Mouse (Mus musculus) CH12.LX (cell line): ENCODE results near the gene Tph1. TPM values are rescaled to one million over a fixed set of nuclear protein-coding genes. Genes with fewer than 3 reads are reported as not detected.
A peak's percentile ranks its signal among the peaks of the same experiment; 100 is the strongest.

Source experiments
- DNase-seq: peaks from one replicate; pipeline ENCODE4 v3.0.0-alpha.2; 2013; ENCODE audit errors: extremely low read depth
- H3K27ac ChIP-seq: 2 replicates; pipeline ENCODE4 v1.5.1; 2012; ENCODE audit warnings: low read depth, mild to moderate bottlenecking, control low read depth, moderate library complexity; ENCODE audit not compliant: insufficient read depth
- H3K27me3 ChIP-seq: replicated peaks from 2 replicates; pipeline ENCODE3; 2012; ENCODE audit warnings: inconsistent platforms
- H3K36me3 ChIP-seq, 2 experiments: replicated peaks in 1 of 2; 2 replicates each; pipeline versions ENCODE3 to v1.6.1; 2012; ENCODE audit warnings: inconsistent platforms in 1 of 2, low read length in 1 of 2, mild to moderate bottlenecking in 1 of 2, mixed read lengths in 1 of 2, moderate library complexity in 1 of 2; ENCODE audit not compliant: control insufficient read depth in 1 of 2, insufficient read depth in 1 of 2
- H3K4me1 ChIP-seq, 2 experiments: 2 replicates each; pipeline ENCODE4 v1.6.1; 2012; ENCODE audit warnings: inconsistent platforms in 1 of 2, moderate library complexity in 1 of 2; ENCODE audit not compliant: insufficient read depth in 2 of 2, control insufficient read depth in 1 of 2
- H3K4me2 ChIP-seq: 2 replicates; pipeline ENCODE4 v1.6.1; 2012; ENCODE audit warnings: low read depth, mild to moderate bottlenecking, control low read depth; ENCODE audit not compliant: poor library complexity, insufficient read depth, severe bottlenecking
- H3K4me3 ChIP-seq, 3 experiments: fragments of 150-350 bp in 1 of 3; sonication (generic) in 1 of 3; replicated peaks in 1 of 3; 2 replicates each; pipeline versions ENCODE3 to v1.5.1; 2011 to 2012; ENCODE audit warnings: low read depth in 2 of 3, low read length in 2 of 3, mild to moderate bottlenecking in 2 of 3, moderate library complexity in 2 of 3, control low read depth in 1 of 3, improper control_type of control experiment in 1 of 3, inconsistent platforms in 1 of 3, mixed read lengths in 1 of 3; ENCODE audit not compliant: poor library complexity in 1 of 3
- H3K79me2 ChIP-seq: replicated peaks from 2 replicates; pipeline ENCODE4 v1.6.1; 2012; ENCODE audit warnings: mild to moderate bottlenecking, moderate library complexity; ENCODE audit not compliant: control insufficient read depth, poor library complexity, insufficient read depth, severe bottlenecking; ENCODE audit errors: extremely low read depth
- H3K9ac ChIP-seq: 2 replicates; pipeline ENCODE4 v1.6.1; 2012; ENCODE audit warnings: low read depth, mild to moderate bottlenecking, control low read depth, moderate library complexity; ENCODE audit not compliant: insufficient read depth
- H3K9me3 ChIP-seq: replicated peaks from 2 replicates; pipeline ENCODE3; 2012; ENCODE audit warnings: low read length, inconsistent platforms, mixed read lengths
- BHLHE40 ChIP-seq: IDR thresholded peaks from 2 replicates; pipeline ENCODE4 v1.6.1; 2011; ENCODE audit warnings: mild to moderate bottlenecking, low read depth, low read length, improper control_type of control experiment
- CHD1 ChIP-seq: IDR thresholded peaks from 2 replicates; pipeline ENCODE4 v1.6.1; 2012; ENCODE audit warnings: low read depth, low read length, improper control_type of control experiment, inconsistent platforms
- CHD2 ChIP-seq: IDR thresholded peaks from 2 replicates; pipeline ENCODE4 v1.6.1; 2011; ENCODE audit warnings: low read length, improper control_type of control experiment
- CTCF ChIP-seq, 2 experiments: IDR thresholded peaks in 1 of 2; conservative IDR thresholded peaks in 1 of 2; 2 replicates each; pipeline ENCODE4 v1.5.1; 2011 to 2012; ENCODE audit warnings: low read depth in 2 of 2, low read length in 2 of 2, improper control_type of control experiment in 1 of 2, inconsistent platforms in 1 of 2, mild to moderate bottlenecking in 1 of 2, moderate library complexity in 1 of 2
- E2F4 ChIP-seq: IDR thresholded peaks from 2 replicates; pipeline ENCODE4 v1.6.1; 2011; ENCODE audit warnings: low read depth, low read length, improper control_type of control experiment; ENCODE audit not compliant: insufficient replicate concordance
- ELF1 ChIP-seq: IDR thresholded peaks from 2 replicates; pipeline ENCODE4 v1.6.1; 2014; ENCODE audit warnings: low read depth, mild to moderate bottlenecking, inconsistent platforms, low read length, improper control_type of control experiment
- EP300 ChIP-seq: IDR thresholded peaks from 2 replicates; pipeline ENCODE4 v1.6.1; 2011; ENCODE audit warnings: low read length, improper control_type of control experiment
- ETS1 ChIP-seq: conservative IDR thresholded peaks from 2 replicates; pipeline ENCODE4 v1.6.1; 2012; ENCODE audit warnings: low read depth, mild to moderate bottlenecking, inconsistent platforms, low read length, improper control_type of control experiment, moderate library complexity
- GABPA ChIP-seq: IDR thresholded peaks from 2 replicates; pipeline ENCODE4 v1.6.1; 2012; ENCODE audit warnings: low read depth, low read length, improper control_type of control experiment, inconsistent platforms; ENCODE audit not compliant: insufficient replicate concordance
- HCFC1 ChIP-seq: IDR thresholded peaks from 2 replicates; pipeline ENCODE4 v1.6.1; 2012; ENCODE audit warnings: low read depth, mild to moderate bottlenecking, inconsistent platforms, low read length, improper control_type of control experiment
- IRF4 ChIP-seq: IDR thresholded peaks from 2 replicates; pipeline ENCODE4 v1.6.1; 2014; ENCODE audit warnings: low read depth, mild to moderate bottlenecking, inconsistent platforms, low read length, improper control_type of control experiment
- JUN ChIP-seq: IDR thresholded peaks from 2 replicates; pipeline ENCODE4 v1.6.1; 2011; ENCODE audit warnings: low read depth, mild to moderate bottlenecking, low read length, improper control_type of control experiment, moderate library complexity; ENCODE audit not compliant: insufficient read depth
- JUND ChIP-seq: conservative IDR thresholded peaks from 2 replicates; pipeline ENCODE4 v1.6.1; 2011; ENCODE audit warnings: low read depth, low read length, improper control_type of control experiment
- KAT2A ChIP-seq: IDR thresholded peaks from 2 replicates; pipeline ENCODE4 v1.6.1; 2012; ENCODE audit warnings: low read length, improper control_type of control experiment, inconsistent platforms; ENCODE audit not compliant: insufficient replicate concordance
- MAFK ChIP-seq: IDR thresholded peaks from 2 replicates; pipeline ENCODE4 v1.6.1; 2011; ENCODE audit warnings: low read length, improper control_type of control experiment; ENCODE audit not compliant: insufficient replicate concordance
- MAX ChIP-seq: IDR thresholded peaks from 2 replicates; pipeline ENCODE4 v1.6.1; 2011; ENCODE audit warnings: low read length, improper control_type of control experiment
- MAZ ChIP-seq: IDR thresholded peaks from 2 replicates; pipeline ENCODE4 v1.6.1; 2012; ENCODE audit warnings: low read depth, mild to moderate bottlenecking, inconsistent platforms, low read length, improper control_type of control experiment, moderate library complexity
- MEF2A ChIP-seq: IDR thresholded peaks from 2 replicates; pipeline ENCODE4 v1.6.1; 2014; ENCODE audit warnings: low read depth, mild to moderate bottlenecking, inconsistent platforms, low read length, improper control_type of control experiment, borderline replicate concordance
- MXI1 ChIP-seq: IDR thresholded peaks from 2 replicates; pipeline ENCODE4 v1.6.1; 2011; ENCODE audit warnings: mild to moderate bottlenecking, low read depth, low read length, improper control_type of control experiment
- MYC ChIP-seq: IDR thresholded peaks from 2 replicates; pipeline ENCODE4 v1.6.1; 2011; ENCODE audit warnings: low read depth, mild to moderate bottlenecking, improper control_type of control experiment, low read length
- NELFE ChIP-seq: IDR thresholded peaks from 2 replicates; pipeline ENCODE4 v1.6.1; 2011; ENCODE audit warnings: low read depth, low read length, improper control_type of control experiment
- NRF1 ChIP-seq: IDR thresholded peaks from 2 replicates; pipeline ENCODE4 v1.6.1; 2014; ENCODE audit warnings: low read depth, mild to moderate bottlenecking, inconsistent platforms, low read length, improper control_type of control experiment, moderate library complexity
- PAX5 ChIP-seq: IDR thresholded peaks from 2 replicates; pipeline ENCODE4 v1.6.1; 2012; ENCODE audit warnings: low read length, inconsistent platforms, mixed read lengths
- POLR2A ChIP-seq: IDR thresholded peaks from 2 replicates; pipeline ENCODE4 v1.6.1; 2011; ENCODE audit warnings: low read depth, mild to moderate bottlenecking, improper control_type of control experiment, low read length
- POLR2AphosphoS2 ChIP-seq: IDR thresholded peaks from 2 replicates; pipeline ENCODE4 v1.6.1; 2011; ENCODE audit warnings: low read depth, low read length, improper control_type of control experiment
- RAD21 ChIP-seq: IDR thresholded peaks from 2 replicates; pipeline ENCODE4 v1.6.1; 2011; ENCODE audit warnings: low read depth, mild to moderate bottlenecking, low read length, improper control_type of control experiment, moderate library complexity
- RCOR1 ChIP-seq: conservative IDR thresholded peaks from 2 replicates; pipeline ENCODE4 v1.6.1; 2012; ENCODE audit warnings: low read depth, mild to moderate bottlenecking, inconsistent platforms, low read length, improper control_type of control experiment
- SIN3A ChIP-seq: IDR thresholded peaks from 2 replicates; pipeline ENCODE4 v1.6.1; 2012; ENCODE audit warnings: low read length, improper control_type of control experiment, inconsistent platforms
- SMC3 ChIP-seq: IDR thresholded peaks from 2 replicates; pipeline ENCODE4 v1.6.1; 2011; ENCODE audit warnings: low read depth, low read length, improper control_type of control experiment
- TBP ChIP-seq: conservative IDR thresholded peaks from 2 replicates; pipeline ENCODE4 v1.6.1; 2011; ENCODE audit warnings: low read depth, low read length, improper control_type of control experiment
- TCF12 ChIP-seq: IDR thresholded peaks from 2 replicates; pipeline ENCODE4 v1.6.1; 2014; ENCODE audit warnings: low read depth, mild to moderate bottlenecking, inconsistent platforms, low read length, improper control_type of control experiment
- UBTF ChIP-seq: IDR thresholded peaks from 2 replicates; pipeline ENCODE4 v1.6.1; 2012; ENCODE audit warnings: low read depth, mild to moderate bottlenecking, inconsistent platforms, low read length, improper control_type of control experiment, moderate library complexity
- USF1 ChIP-seq: IDR thresholded peaks from 2 replicates; pipeline ENCODE4 v1.6.1; 2014; ENCODE audit warnings: low read depth, mild to moderate bottlenecking, inconsistent platforms, low read length, improper control_type of control experiment
- USF2 ChIP-seq: conservative IDR thresholded peaks from 2 replicates; pipeline ENCODE4 v1.6.1; 2011; ENCODE audit warnings: low read depth, low read length, improper control_type of control experiment
- ZC3H11A ChIP-seq: IDR thresholded peaks from 2 replicates; pipeline ENCODE4 v1.6.1; 2012; ENCODE audit warnings: low read depth, mild to moderate bottlenecking, inconsistent platforms, low read length, improper control_type of control experiment
- ZKSCAN1 ChIP-seq: IDR thresholded peaks from 2 replicates; pipeline ENCODE4 v1.6.1; 2012; ENCODE audit warnings: low read depth, inconsistent platforms, low read length, improper control_type of control experiment, borderline replicate concordance
- ZMIZ1 ChIP-seq: IDR thresholded peaks from 2 replicates; pipeline ENCODE4 v1.6.1; 2012; ENCODE audit warnings: low read depth, mild to moderate bottlenecking, inconsistent platforms, low read length, improper control_type of control experiment
- ZNF384 ChIP-seq: IDR thresholded peaks from 2 replicates; pipeline ENCODE4 v1.6.1; 2012; ENCODE audit warnings: low read depth, low read length, improper control_type of control experiment, inconsistent platforms
- dilution Hi-C: fragments of 300-500 bp; cut with MboI; formaldehyde crosslinking; loops from 2 replicates; pipeline ENCODE4 v1.14.3; 2020; ENCODE audit warnings: low sequenced_read_pairs; ENCODE audit not compliant: extremely low pct_unique_long_range_greater_than_20kb, extremely low pct_ligation_motif_present
- in situ Hi-C: fragments of 300-500 bp; cut with MboI; formaldehyde crosslinking; loops from 3 replicates; pipeline ENCODE4 v1.14.3; 2019; ENCODE audit warnings: low sequenced_read_pairs, low pct_ligation_motif_present, low pct_unique_long_range_greater_than_20kb, mixed read lengths
- polyA plus RNA-seq: library from polyadenylated mRNA; unstranded; fragments of >175 nt; gene quantifications from 2 replicates; pipeline ENCODE4 v1.2.1, GENCODE M21; 2012; ENCODE audit warnings: low read depth; ENCODE audit not compliant: insufficient read length
- total RNA-seq, 2 experiments: library from RNA; depleted of rRNA; stranded (reverse); fragments of 300-350 nt in 1 of 2; fragments of >200 nt in 1 of 2; gene quantifications; 2 replicates each; pipeline ENCODE4 v1.2.3; 2012 to 2014

Gene Tph1
- total and polyA plus RNA-seq, 3 experiments = 0.13 TPM; not detected in 2

GRCm38 (mm10) chr7:46615256-46615977, 56.9 kb downstream of the Tph1 start:
- peak; percentile 83 for DNase-seq
- Histone ChIP-seq H3K27ac (no peak overlapping the region; the same call in 1 of the 2 replicates), H3K4me2 (no peak overlapping the region), H3K4me1 (peaks cover 2 to 70% of the 10 kb centered on the region in 2 experiments; a peak in 2 of 4 replicates), H3K36me3 (peaks cover 21 to 75% of the 10 kb centered on the region in 2 experiments), H3K79me2 (no peaks in the 10 kb centered on the region), H3K9ac (no peak overlapping the region), H3K27me3 (no peaks in the 10 kb centered on the region), H3K9me3 (peaks cover 5% of the 10 kb centered on the region), H3K4me3 (no peak overlapping the region)
- dilution Hi-C loops = no loop called here
- in situ Hi-C loops = no loop called here
- no peak for TF ChIP-seq RCOR1
- TF ChIP-seq SIN3A = peak; percentile 54; the same call in 1 of the 2 replicates
- peak; percentile 72 for TF ChIP-seq BHLHE40
- no peak for TF ChIP-seq NRF1
- no peak for TF ChIP-seq CHD1
- TF ChIP-seq RAD21 = no peak
- no peak for TF ChIP-seq TBP
- no peak for TF ChIP-seq MAZ
- TF ChIP-seq ELF1 = peak; percentile 58
- TF ChIP-seq CTCF (conservative IDR thresholded peaks at IDR 0.05 in 1 of 2, IDR thresholded peaks at IDR 0.05 in 1 of 2; ENCODE audit: low read depth in 2 of 2, low read length in 2 of 2) = no peak
- TF ChIP-seq KAT2A = no peak
- no peak for TF ChIP-seq USF2
- no peak for TF ChIP-seq ZKSCAN1
- TF ChIP-seq HCFC1 = no peak
- TF ChIP-seq TCF12 = peak; percentile 29; the same call in 1 of the 2 replicates
- TF ChIP-seq EP300 = peak; percentile 48; the same call in 1 of the 2 replicates
- no peak for TF ChIP-seq JUND
- no peak for TF ChIP-seq USF1
- TF ChIP-seq POLR2A = no peak
- TF ChIP-seq ZC3H11A = no peak
- TF ChIP-seq MYC = no peak
- peak; percentile 98 for TF ChIP-seq ETS1
- TF ChIP-seq ZMIZ1 = no peak
- no peak for TF ChIP-seq PAX5
- no peak for TF ChIP-seq MAFK
- 0 out of 2 replicates have a peak, but pooled peaks have one; percentile 36 for TF ChIP-seq IRF4
- TF ChIP-seq SMC3 = no peak
- TF ChIP-seq NELFE = no peak
- TF ChIP-seq MXI1 = peak; percentile 28; the same call in 1 of the 2 replicates
- TF ChIP-seq UBTF = no peak
- no peak for TF ChIP-seq CHD2
- TF ChIP-seq MEF2A = peak; percentile 94
- no peak for TF ChIP-seq MAX
- no peak for TF ChIP-seq E2F4
- TF ChIP-seq POLR2AphosphoS2 = no peak
- TF ChIP-seq GABPA = no peak
- peak; percentile 68; the same call in 1 of the 2 replicates for TF ChIP-seq ZNF384
- no peak for TF ChIP-seq JUN
